Mouse (Mus musculus) spleen, adult 2 months (tissue): ENCODE data around the gene Top2a.

Experiments used
- CTCF ChIP-seq: fragments of 200-500 bp; IDR thresholded peaks from 2 replicates; pipeline ENCODE4 v1.5.1; 2011; ENCODE audit warnings: mild to moderate bottlenecking, inconsistent platforms; ENCODE audit not compliant: insufficient read depth, insufficient read length, insufficient replicate concordance; ENCODE audit errors: extremely low read depth
- POLR2A ChIP-seq: fragments of 200-500 bp; IDR thresholded peaks from 2 replicates; pipeline ENCODE4 v1.6.1; 2011; ENCODE audit warnings: low read depth, low read length, inconsistent platforms

- no peak; the same call in 1 of the 2 replicates for TF ChIP-seq CTCF
- TF ChIP-seq POLR2A = no peak
Observed at GRCm38 (mm10) chr11:99035350-99035749, 11.4 kb upstream of the Top2a start.
